Mouse (Mus musculus) heart, adult 2 months (tissue): Measurements from ENCODE around the gene Gramd2. TPM values are rescaled to one million over a fixed set of nuclear protein-coding genes. Genes with fewer than 3 reads are reported as not detected.

ENCODE experiments used
- DNase-seq, 2 experiments: peaks; one replicate each; pipeline ENCODE4 v3.0.0; 2021
- H3K27ac ChIP-seq: fragments of 200-600 bp; 2 replicates; pipeline ENCODE4 v1.8.1; 2022
- H3K27me3 ChIP-seq: fragments of 200-500 bp; 2 replicates; pipeline ENCODE4 v1.6.1; 2012; ENCODE audit warnings: mild to moderate bottlenecking, low read length, inconsistent platforms, mixed read lengths; ENCODE audit not compliant: control insufficient read depth, insufficient read depth
- H3K36me3 ChIP-seq: fragments of 200-500 bp; 2 replicates; pipeline ENCODE4 v1.6.1; 2012; ENCODE audit warnings: low read length, inconsistent platforms; ENCODE audit not compliant: control insufficient read depth, insufficient read depth
- H3K4me1 ChIP-seq: fragments of 200-500 bp; 2 replicates; pipeline ENCODE4 v1.6.1; 2011; ENCODE audit warnings: low read length; ENCODE audit not compliant: control insufficient read depth, insufficient read depth
- H3K4me3 ChIP-seq: fragments of 200-600 bp; 2 replicates; pipeline ENCODE4 v1.8.1; 2022
- H3K79me2 ChIP-seq: fragments of 200-500 bp; replicated peaks from 2 replicates; pipeline ENCODE4 v1.6.1; 2012; ENCODE audit warnings: mild to moderate bottlenecking, inconsistent platforms, low read length, moderate library complexity, mixed read lengths; ENCODE audit not compliant: control insufficient read depth, insufficient read depth
- H3K9ac ChIP-seq: fragments of 200-500 bp; 2 replicates; pipeline ENCODE4 v1.6.1; 2012; ENCODE audit warnings: low read depth, mild to moderate bottlenecking, control low read depth, inconsistent platforms, low read length, mixed read lengths
- CTCF ChIP-seq: fragments of 200-600 bp; IDR thresholded peaks from 2 replicates; pipeline ENCODE4 v1.8.1; 2022; ENCODE audit warnings: antibody characterized with exemption, mild to moderate bottlenecking, moderate library complexity
- EP300 ChIP-seq: fragments of 200-500 bp; IDR thresholded peaks from 2 replicates; pipeline ENCODE4 v1.6.1; 2011; ENCODE audit warnings: low read depth, low read length, control low read depth; ENCODE audit not compliant: insufficient read depth
- POLR2A ChIP-seq: fragments of 200-500 bp; IDR thresholded peaks from 2 replicates; pipeline ENCODE4 v1.6.1; 2011; ENCODE audit warnings: mild to moderate bottlenecking, low read depth, low read length, control low read depth; ENCODE audit not compliant: insufficient read depth
- WGBS: fragments of 180-500 bp; shearing (Covaris S2); methylation state at CpG from one replicate; pipeline ENCODE4 v1.1.7; 2018; 5-methylcytosine and 5-hydroxymethylcytosine counted together
- intact Hi-C: fragments of 180-260 bp; cut with DNase I; formaldehyde crosslinking; loops from one replicate; pipeline ENCODE4 v1.15.1; 2025
- polyA plus RNA-seq: library from polyadenylated mRNA; depleted of rRNA; stranded (reverse); fragments of >200 nt; gene quantifications from 2 replicates; pipeline ENCODE4 v1.2.3, GENCODE M21; 2012
- total RNA-seq, 2 experiments: library from RNA; stranded (reverse); gene quantifications; 2 replicates each; pipeline ENCODE4 v1.2.3; 2021

The Gramd2 gene
- total and polyA plus RNA-seq, 3 experiments, result 1.3 TPM; not detected in 2

- Histone ChIP-seq H3K27me3 (no peaks in the 10 kb centered on the region), H3K79me2 (no peaks in the 10 kb centered on the region), H3K9ac (no peak overlapping the region), H3K4me3 (no peak overlapping the region), H3K27ac (no peak overlapping the region), H3K4me1 (peaks cover 1% of the 10 kb centered on the region; the same call in 1 of the 2 replicates), H3K36me3 (no peaks in the 10 kb centered on the region)
- DNase-seq, result no peak
- WGBS, result 78% methylated on average over 11 of the region's 11 CpGs
- TF ChIP-seq EP300 (no peak), POLR2A (no peak), CTCF (no peak)
- intact Hi-C loops, result no loop called here
These were observed 47.8 kb downstream of the Gramd2 start for GRCm38 (mm10) chr9:59727569-59728286.

GRCm38 (mm10) chr9:59731136-59731535 is 51.2 kb downstream of the Gramd2 start:
- H3K27me3 ChIP-seq, result no peaks in the 10 kb centered on the region
- TF ChIP-seq EP300, result no peak
- WGBS, result 88% methylated on average over 5 of the region's 5 CpGs
- H3K79me2 ChIP-seq, result no peaks in the 10 kb centered on the region
- H3K4me3 ChIP-seq, result no peak overlapping the region
- no peak for DNase-seq
- intact Hi-C loops, result no loop called here
- no peak overlapping the region for H3K27ac ChIP-seq
- H3K4me1 ChIP-seq, result peaks cover under 1% of the 10 kb centered on the region; the same call in 1 of the 2 replicates
- H3K36me3 ChIP-seq, result peaks cover 2% of the 10 kb centered on the region; the same call in 1 of the 2 replicates
- H3K9ac ChIP-seq, result no peak overlapping the region

GRCm38 (mm10) chr9:59733075-59733474 is 53.1 kb downstream of the Gramd2 start:
- TF ChIP-seq CTCF (no peak), EP300 (no peak), POLR2A (no peak)
- no peak overlapping the region for H3K4me3 ChIP-seq
- H3K4me1 ChIP-seq, result peaks cover 3% of the 10 kb centered on the region; the same call in 1 of the 2 replicates
- intact Hi-C loops, result no loop called here
- H3K9ac ChIP-seq, result no peak overlapping the region
- peaks cover 4% of the 10 kb centered on the region for H3K36me3 ChIP-seq
- 71% methylated on average over 6 of the region's 6 CpGs for WGBS
- DNase-seq, result no peak
- no peak overlapping the region for H3K27ac ChIP-seq
- no peaks in the 10 kb centered on the region for H3K27me3 ChIP-seq
- no peaks in the 10 kb centered on the region for H3K79me2 ChIP-seq

- Histone ChIP-seq H3K4me3 (no peak overlapping the region), H3K27ac (peak overlapping the region; percentile 38), H3K4me1 (peaks cover 3% of the 10 kb centered on the region; the same call in 1 of the 2 replicates), H3K36me3 (peaks cover 4% of the 10 kb centered on the region), H3K9ac (no peak overlapping the region), H3K79me2 (no peaks in the 10 kb centered on the region), H3K27me3 (no peaks in the 10 kb centered on the region)
- DNase-seq, result no peak
- 34% methylated on average over 4 of the region's 4 CpGs for WGBS
- intact Hi-C loops, result no loop called here
- no peak for TF ChIP-seq POLR2A
- TF ChIP-seq CTCF, result no peak
- TF ChIP-seq EP300, result no peak
These were observed 55.5 kb downstream of the Gramd2 start for GRCm38 (mm10) chr9:59735394-59735793.

GRCm38 (mm10) chr9:59740593-59740992 is 60.6 kb downstream of the Gramd2 start:
- Histone ChIP-seq H3K79me2 (no peaks in the 10 kb centered on the region), H3K9ac (no peak overlapping the region), H3K4me1 (peaks cover 3% of the 10 kb centered on the region; the same call in 1 of the 2 replicates), H3K36me3 (peaks cover 3% of the 10 kb centered on the region), H3K4me3 (no peak overlapping the region), H3K27me3 (no peaks in the 10 kb centered on the region), H3K27ac (no peak overlapping the region)
- TF ChIP-seq CTCF (no peak), POLR2A (no peak), EP300 (no peak)
- WGBS, result 90% methylated on average over 2 of the region's 2 CpGs
- DNase-seq, result no peak
- intact Hi-C loops, result no loop called here

- intact Hi-C loops, result no loop called here
- 93% methylated on average over 3 of the region's 3 CpGs for WGBS
- no peaks in the 10 kb centered on the region for H3K79me2 ChIP-seq
- no peaks in the 10 kb centered on the region for H3K27me3 ChIP-seq
- TF ChIP-seq EP300, result no peak
- TF ChIP-seq CTCF, result no peak
- no peak for TF ChIP-seq POLR2A
- no peak for DNase-seq
- H3K36me3 ChIP-seq, result no peaks in the 10 kb centered on the region
- no peak overlapping the region for H3K4me3 ChIP-seq
- no peaks in the 10 kb centered on the region for H3K4me1 ChIP-seq
- H3K9ac ChIP-seq, result no peak overlapping the region
- no peak overlapping the region for H3K27ac ChIP-seq
These were observed 64.0 kb downstream of the Gramd2 start for GRCm38 (mm10) chr9:59743903-59744302.
